Mouse (Mus musculus) CD4-positive naive resting alpha-beta T cell, adult 76 days (primary cell): ENCODE measurements around the gene Tyw3. TPM values are rescaled to one million over a fixed set of nuclear protein-coding genes. Genes with fewer than 3 reads are reported as not detected.

Experiments used
- total RNA-seq: library from RNA; stranded (reverse); gene quantifications from one replicate; pipeline ENCODE4 v1.2.4, GENCODE M21; 2023

Tyw3 gene
- total RNA-seq: 8.2 TPM

DNA sequence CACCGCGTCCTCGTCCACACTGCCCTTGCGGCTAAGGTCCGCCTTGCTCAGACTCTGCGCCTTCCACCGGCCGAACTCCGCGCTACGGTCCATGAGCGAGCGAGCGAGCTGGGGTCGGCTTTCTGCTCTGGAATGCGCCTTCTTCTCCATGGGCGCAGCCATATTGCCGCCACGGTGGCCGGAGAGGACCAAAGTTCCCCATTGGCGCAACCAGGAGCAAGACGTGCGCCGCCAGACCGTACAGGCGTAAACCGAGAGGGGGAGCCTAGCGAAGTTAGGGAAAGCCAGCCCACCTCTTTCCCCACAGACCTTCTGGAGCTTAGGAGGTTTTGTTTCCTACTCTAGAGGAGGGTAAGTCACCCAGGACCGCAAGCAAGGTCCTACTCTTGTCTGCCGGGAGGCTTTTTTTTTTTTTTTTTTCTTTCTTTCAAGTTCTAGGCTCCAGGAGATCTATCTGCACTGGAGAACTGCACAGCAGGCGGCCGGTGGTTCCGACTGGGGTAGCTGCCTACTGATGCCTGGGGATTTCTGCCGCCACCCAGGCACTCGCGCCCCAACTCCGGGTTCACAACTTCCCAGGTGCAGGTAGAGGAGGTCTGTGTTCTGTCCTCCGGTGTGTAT lies at the start of gene Tyw3:
TSS of gene Tyw3 (minus strand) at position 171 of the 621 bp plus-strand sequence.

DNA sequence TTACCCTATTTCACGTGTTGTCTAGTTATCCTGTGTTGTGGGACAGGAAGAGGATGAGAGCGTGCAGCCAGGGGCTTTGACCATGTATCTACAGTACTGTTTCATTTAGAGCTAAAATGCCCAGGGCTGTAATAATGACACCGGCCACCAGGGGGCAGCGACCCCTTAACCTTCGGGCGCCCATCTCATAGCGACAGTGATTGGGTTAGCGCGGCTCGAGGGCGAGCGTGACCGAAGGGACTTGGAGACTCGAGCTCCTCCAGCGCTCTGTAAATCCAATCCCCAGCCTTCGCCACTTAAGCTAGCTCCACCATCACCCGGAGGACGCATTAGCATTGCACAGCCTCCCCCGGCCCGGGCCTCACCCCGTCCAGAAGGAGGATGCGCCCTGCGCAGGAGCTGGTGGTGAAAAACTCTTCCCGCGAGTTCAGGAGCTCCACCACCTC lies 393 bp downstream of the Tyw3 start, which contains the start of gene Cryz:
TSS of gene Cryz (plus strand) at position 224 of the 446 bp plus-strand sequence.

Other genes with a start within 250 kb of the Tyw3 start
- gene Cryz, start 393 bp downstream of the Tyw3 start, total RNA-seq: 3.6 TPM
- gene Erich3, start 66.8 kb upstream of the Tyw3 start, total RNA-seq: not detected